Mouse (Mus musculus) retina, postnatal 7 days (tissue): ENCODE results near the gene Plac8.

Source experiments
- DNase-seq: peaks from one replicate; pipeline ENCODE4 v3.0.0-alpha.2; 2012; ENCODE audit warnings: low read depth, low spot score

The Plac8 gene

DNA sequence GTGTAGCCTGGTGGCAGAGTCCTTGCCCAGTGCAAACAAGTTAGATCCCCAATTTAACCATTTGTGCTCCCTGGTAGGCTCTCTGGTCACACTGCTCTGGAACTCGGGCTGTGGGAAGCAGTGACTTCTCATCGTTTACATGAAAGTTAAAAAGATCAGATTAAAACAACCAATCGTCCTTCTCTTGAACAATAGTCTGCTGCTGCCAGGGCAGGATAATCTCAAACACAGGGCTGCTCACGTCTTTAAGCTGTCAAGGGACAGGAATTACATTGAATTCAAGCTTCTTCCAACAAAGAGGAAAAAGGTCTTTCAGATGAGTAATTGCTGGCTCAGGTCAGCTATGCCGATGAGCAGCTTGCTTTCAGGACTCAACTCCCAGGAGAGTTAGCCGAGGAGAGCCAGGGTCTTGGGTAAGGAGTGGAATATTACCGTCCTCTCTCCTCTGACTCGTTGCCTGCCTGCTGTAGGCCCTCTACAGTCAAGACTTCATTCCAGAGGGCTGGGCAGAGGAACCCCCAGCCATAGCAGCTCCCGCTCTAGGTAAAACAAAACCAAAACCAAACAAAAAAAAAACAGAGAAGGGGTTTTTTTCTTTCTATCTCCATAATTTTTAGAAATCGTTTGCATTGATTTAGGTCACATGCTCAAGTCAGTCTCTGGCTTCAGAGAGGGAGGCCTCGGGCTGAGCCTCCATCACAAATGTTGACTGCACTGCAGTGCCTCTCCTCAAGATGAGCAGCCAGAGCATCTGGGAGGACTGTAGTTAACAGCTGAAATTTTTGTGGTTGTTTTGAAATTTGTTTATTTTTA, 9.8 kb upstream of the Plac8 start:
- no peak for DNase-seq

DNA sequence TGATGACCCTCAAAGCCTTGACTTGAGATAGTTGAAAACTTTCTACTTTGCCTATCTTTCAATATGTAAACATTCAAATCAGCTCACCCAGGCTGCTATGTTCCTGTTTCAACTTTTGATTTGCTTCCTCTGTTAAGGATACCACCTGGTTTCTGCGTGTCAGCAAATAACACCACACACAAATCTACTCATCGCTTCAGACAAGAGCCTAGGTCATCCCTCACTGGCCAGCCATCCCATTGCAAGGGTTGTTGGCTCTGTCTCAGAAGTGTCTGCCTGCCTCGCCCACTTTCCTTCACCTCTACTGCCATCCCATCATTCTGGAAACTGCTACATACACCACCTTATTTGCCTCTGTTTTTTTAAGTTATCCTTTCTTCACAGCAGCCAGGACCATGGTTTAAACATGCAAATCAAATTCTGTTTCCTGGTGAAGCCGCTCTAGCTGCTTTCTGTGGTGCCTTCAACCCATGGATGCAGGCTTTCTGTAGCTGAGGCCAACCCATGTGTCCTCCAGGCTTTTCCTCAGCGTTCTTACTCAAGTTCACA, 6.9 kb upstream of the Plac8 start:
- no peak for DNase-seq

DNA sequence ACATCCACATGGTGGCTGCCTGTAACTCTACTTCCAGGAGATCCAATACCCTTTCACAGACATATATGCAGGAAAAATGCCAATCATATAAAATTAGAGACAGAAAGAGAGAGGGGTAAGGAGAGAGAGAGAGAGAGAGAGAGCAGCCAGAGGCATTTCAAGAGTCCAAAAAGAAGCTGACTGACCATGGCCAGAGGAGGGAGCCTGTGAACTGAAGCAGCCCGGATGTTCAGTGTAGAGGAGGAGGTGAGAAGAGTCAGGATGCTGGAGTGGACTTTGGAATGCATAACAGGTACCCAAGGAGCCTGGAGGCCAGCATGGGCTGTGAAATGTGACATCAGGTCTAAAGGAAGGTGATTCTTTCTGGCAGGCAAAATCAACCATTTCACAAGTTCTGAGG, 2.7 kb upstream of the Plac8 start:
- DNase-seq: no peak

DNA sequence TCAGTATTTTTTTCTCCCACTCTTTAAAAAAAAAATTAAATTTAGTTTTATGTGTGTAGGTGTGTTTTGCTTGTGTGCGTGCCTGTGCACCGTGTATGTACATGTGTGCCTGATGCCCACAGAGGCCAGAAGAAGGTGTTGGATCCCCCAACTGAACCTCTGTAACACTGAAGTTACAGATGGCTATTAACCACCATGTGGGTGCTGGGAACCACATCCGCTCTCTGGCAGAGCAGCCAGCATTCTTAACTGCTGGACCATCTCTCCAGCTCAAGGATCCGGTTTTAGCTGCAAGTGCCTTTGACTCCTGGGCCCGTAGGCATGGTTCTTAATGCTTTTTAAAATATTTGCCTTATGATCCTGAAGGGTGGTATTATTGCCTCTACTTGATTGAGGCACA, 1.2 kb upstream of the Plac8 start:
- DNase-seq: no peak

DNA sequence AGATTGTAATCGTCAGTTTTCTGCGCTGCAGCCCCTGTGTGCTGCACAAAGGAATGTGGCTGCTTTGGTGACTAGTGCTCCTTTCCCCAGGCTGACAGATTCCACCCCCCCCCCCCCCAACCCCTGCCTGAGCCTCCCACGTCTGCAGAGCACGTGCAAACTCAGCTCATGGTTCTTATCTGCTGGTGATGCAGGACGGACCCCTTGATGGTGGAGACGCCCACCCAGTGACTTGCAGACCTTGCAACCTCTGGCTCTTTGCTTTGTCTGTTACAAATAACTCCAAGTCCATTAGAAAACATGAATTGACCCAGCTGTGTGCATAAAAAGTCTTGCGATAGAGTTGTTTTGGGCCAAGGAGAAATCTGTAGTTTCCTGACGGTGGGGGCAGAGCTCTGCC, 1.3 kb downstream of the Plac8 start:
- no peak for DNase-seq

DNA sequence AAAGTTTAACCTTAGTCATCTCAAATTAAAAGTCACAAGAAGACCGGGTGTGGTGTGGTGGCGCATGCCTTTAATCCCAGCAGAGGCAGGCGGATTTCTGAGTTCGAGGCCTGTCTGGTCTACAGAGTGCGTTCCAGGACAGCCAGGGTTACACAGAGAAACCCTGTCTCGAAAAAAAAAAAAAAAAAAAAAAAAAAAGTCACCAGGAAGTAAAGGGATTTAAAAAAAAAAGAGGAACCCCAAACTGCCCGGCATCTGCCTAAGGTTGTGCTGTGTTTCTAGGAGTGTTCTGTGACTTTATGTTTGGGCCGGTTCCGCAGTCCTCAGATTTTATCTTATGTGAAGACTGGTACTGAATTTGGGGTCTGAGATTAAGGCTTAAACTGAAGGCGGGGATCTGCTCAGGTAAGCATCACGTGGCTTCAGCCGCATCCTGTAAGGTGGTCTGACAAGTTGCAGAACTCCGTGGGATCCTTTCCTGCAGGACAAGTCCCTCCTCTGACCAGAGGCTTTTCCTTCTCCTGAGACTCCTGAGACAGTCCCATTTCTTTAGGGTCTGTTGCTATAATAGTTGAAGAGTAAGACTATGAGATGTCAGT, 1.9 kb downstream of the Plac8 start:
- no peak for DNase-seq

DNA sequence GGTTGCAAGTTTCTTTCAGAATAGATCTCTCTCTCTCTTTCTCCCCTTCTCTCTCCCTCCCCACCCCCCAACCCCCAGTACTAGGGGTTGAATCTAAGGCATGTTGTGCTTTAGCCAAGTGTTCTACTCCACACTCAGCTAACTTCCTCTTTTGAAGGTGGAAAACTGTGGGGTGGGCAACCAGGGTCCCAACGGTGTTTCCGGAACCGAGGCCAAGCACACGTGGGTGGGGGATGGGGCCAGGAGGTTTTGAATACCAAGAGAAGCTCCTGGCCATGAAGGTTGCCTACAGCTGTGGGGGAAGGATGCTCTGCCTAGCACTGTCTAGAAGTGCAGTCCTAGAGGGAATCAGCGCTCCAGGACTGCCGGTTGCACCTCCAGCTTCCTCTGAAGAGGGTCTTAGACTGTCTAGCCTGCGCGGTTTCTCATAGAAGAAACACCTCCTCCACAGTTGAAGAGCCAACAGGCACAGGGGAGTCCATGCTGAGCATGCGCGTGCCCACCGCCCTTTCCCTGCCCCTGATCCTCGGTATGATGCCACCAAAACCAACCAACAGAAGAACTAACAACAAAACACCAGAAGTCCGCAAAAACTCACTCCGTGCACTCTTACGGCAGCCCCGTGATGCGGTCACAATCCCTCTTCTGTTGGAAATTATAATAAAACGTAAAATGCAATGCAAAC, 2.7 kb downstream of the Plac8 start:
- no peak for DNase-seq

DNA sequence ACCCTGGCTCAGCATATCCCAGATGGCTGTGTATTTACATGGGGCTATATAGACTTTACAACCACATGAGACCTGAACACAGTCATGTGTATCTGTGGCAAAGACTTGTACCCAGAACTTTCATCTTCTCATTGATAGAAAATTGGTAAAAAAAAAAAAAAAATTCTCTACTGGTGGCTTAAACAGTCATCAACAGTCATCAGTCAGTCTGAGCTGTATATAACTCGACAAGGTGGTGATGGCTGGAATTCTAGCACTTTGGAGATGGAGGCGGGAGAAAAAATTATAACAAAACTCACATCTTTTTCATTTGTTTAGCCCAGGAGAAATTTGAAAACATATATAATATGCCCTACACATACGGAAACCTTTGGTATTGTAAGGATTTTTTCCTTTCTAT, 3.2 kb downstream of the Plac8 start:
- no peak for DNase-seq

DNA sequence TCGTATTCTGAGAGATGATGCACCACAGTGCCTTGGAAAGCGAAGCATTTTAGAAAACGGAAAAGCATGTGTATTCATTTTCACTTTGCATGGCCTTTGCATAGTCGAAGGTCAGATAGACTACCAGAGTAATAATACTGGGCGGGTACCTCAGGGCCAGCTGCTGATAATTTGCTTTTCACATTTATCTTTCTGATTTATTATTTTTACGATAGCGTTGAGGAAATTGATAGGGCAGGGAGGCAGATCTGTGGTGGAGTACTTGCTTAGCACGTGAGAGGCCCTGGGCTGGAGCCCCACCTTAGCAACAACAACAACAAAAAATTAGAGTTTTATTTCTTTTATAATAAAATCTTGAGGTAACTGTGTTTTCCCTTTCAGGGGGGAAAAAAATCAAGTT, 3.9 kb downstream of the Plac8 start:
- no peak for DNase-seq

DNA sequence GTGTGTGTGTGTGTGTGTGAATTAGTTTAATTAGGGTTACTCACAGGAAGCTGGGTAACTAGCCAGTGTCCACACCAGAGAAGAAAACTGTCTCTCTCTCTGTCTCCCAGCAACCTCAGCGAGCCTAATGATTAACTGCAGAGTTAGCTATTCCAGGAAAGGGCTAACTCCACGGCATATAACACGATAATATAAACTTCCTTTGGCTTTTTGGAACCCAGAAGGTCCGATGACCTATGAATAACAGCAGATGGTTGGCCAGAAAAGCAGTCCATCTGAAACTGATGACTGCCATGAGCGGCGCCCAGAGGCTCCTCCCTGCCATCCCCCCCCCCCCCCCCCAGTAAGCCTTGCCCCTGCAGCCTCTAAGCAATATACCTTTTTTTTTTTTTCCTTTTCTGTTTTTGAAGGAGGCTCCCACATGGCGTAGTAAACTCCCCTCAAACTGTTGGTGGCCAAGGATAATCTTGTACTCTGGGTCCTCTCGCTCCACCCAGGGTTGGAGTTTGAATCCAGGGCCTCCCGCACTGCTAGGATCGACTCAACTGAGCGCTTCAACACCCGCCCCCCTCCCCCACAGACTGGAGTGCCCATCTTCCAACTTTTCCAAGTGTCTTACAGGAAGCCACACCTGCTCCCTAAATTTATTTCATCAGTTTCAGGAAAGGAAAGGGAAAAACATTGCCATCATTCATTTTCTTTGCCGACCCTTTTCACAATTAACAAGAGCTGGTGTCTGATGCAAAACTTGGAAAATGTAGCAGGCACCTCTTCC, 4.6 kb downstream of the Plac8 start:
- no peak for DNase-seq

DNA sequence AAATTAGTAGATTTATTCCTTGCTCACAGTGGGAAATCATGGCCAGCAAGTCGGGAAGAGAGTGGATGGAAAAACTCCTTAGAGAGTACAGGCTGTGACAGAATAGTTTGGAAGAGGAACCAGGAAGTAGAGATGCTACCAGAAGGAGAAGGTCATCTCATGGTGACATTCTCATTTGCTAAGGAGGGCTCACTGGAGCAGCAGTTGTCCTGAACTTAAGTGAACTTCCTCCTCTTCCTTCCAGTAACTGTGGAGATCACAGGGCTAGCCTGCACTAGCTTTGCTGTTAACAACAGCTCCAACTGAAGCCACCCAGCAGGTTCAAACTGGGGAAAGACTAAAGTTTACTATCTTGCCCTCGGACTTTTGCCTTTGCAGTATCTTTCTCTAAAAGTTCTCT, 5.2 kb downstream of the Plac8 start:
- no peak for DNase-seq

DNA sequence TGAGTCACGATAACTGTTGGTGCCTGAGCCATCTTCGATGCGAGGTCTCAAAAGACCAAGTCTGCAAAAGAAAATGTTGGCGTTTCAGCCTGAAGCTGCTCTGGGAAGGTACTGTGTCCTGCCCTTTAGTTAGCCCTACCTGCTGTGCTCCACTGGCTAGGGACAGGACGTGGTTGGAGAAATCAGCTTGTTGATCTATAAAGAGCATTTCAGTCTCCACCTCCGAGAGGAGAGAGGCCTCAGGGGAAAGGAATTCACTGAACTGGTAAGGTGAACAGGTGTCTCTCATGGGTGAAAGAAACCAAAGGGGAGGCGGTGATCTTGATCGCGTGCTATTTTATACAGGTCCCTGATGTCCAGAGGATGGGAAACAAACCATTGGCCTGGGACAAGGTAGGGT, 9.3 kb downstream of the Plac8 start:
- DNase-seq: no peak

DNA sequence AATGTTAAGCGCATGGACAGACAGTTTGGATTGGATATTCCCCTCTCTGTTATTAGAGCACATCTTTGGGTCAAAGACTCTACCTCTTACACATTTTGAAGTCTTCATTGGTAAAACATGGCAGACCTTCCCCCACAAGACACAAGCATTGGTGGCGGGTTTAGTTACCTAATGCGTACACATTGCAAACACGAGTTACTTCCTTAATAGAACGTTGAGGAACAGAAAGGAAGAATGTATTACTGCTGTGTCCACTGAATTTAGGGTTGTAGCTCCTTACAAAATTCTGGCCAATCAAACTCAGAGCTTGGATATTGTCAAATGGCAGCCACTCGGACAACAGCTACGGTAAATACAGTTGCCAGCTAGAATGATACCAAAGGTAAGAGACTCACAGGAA, 12.7 kb downstream of the Plac8 start:
- no peak for DNase-seq

DNA sequence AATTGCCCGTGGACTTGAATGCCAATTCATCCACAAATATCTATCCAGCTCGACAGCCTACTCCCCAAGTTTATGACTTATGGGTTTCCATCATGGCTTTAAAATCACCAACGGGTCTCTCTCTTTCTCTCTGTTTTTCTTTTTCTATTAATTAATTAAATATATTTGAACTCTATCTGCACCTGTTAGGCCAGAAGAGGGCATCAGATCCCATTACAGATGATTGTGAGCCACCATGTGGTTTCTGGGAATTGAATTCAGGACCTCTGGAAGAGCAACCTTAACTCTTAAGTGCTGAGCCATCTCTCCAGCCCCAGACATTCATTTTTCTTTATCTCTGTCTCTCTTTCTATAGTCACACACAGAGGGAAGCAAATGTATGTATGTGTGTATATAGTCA, 13.3 kb downstream of the Plac8 start:
- no peak for DNase-seq

DNA sequence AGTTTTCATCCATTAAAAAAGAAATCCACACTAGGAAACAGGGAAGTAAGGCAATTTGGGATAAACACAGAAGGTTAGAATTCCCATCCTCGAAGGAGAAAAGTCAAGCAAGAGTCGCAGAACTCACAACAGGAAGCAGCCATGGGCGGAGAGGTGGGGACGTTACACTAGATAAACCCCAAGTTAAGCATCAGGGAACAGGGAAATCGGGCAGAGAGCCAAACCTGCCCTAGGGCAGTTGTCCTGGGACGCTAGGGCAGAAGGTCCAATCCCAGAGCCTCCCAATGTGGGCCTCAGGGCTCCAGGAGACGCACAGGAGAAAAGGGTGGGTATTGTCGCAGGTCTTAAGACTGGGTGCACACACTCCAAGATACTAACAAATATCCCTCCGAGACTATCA, 14.5 kb downstream of the Plac8 start:
- DNase-seq: no peak

DNA sequence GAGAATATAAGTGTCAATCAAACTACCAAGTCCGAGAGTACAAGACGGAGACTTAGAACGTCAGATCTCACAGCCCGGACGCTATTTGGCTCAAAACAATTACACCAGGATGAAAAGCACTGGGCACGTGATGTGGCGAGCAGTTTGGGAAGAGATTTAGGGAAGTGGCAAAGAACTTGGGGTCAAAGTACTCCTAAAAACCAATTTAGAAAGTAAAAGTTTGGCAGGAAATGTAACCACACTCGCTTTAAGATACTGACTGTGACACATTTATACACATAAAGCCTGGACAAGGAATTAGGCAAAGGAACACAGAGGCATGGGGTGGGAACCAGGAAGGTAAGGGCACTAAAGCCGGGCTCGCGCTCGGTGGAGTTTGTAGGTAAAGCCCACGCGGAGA, 15.0 kb downstream of the Plac8 start:
- no peak for DNase-seq

DNA sequence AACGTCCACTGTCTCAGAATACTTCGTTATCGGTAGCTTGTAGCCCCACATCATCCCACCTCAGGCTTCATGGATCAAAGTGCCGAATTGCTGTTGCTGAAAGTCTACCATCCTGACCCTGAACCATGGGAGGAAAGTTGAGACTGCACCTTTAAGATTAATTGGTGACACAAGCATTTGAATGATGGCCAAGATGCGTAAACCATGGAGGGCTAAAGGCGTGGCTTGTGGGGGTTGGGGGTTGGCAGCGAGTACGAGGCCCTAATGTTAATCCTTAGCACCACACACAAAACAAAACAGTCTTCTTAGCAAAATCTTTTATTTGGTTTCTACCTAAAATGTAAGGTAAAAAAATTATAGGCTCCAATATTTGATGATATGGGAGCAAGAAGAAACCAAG, 18.6 kb downstream of the Plac8 start:
- no peak for DNase-seq

DNA sequence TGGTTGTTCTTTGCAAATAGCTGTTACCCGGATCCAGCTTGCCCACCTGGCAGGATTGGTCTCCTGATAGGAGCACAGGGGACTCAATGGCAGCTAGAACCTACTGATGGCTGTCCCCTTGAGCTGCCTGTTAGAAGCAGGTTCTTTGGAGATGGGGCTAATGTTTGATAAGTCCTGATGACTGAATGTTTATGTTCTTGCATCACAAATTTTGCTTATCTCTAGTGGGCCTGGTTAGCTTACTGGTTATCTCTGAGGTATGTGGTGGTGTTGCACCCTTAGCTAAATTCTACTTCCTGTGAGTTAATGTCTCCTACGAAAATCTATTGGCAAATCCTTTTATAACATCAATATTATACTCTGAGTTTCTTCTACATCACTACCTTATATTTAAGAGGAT, 20.1 kb downstream of the Plac8 start:
- DNase-seq: no peak

DNA sequence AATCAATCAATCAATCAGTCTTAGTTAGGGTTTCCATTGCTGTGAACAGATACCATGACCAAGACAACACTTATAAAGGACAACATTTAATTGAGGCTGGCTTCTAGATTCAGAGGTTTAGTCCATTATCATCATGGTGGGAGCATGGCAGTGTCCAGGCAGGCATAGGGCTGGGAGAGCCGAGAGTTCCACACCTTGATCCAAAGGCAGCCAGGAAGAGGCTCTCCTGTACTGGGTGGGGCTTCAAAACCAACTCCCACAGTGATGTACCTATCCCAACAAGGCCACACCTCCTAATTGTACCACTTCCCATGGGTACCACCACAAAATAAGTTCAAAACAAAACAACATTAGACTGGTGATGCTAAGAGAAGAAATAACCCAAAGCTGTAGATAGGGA, 21.9 kb downstream of the Plac8 start:
- no peak for DNase-seq

DNA sequence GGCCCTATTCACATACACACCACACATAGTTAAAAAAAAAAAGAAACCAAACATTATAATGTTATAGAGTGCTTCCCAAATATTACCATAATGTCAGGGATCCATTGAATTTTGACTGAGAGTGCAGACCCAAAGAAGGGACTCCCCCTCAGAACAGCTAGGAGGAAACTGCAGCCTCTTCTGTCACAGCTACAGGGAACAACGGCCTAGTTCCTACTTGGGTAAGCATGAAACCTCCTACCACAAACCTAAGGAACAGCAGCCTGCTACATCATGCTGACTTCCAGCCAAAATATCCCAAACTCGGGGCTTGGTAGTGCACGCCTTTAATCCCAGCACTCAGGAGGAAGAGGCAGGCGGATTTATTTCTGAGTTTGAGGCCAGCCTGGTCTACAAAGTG, 22.7 kb downstream of the Plac8 start:
- DNase-seq: no peak

DNA sequence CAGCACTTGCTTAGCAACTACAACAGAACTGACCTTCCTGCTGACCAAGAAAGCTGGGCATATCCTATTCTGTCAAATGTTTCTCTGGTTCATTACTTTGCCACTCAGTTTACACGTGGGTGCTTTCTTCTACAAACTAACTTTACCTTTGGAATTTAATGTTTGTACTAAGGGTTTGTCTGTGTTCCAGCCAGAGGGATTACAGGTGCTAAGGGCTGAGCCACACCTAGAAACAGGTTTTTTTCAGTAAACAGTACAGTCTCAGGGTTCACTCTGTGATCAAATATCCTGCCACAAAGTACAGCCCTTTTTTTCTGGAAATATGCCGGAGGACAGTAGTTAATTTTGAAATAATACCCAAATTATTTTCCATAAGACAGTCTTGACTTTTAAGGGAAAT, 23.8 kb downstream of the Plac8 start:
- DNase-seq: no peak
